Mouse (Mus musculus): ENCODE data around the gene Agtr1a.

Agtr1a gene

DNA sequence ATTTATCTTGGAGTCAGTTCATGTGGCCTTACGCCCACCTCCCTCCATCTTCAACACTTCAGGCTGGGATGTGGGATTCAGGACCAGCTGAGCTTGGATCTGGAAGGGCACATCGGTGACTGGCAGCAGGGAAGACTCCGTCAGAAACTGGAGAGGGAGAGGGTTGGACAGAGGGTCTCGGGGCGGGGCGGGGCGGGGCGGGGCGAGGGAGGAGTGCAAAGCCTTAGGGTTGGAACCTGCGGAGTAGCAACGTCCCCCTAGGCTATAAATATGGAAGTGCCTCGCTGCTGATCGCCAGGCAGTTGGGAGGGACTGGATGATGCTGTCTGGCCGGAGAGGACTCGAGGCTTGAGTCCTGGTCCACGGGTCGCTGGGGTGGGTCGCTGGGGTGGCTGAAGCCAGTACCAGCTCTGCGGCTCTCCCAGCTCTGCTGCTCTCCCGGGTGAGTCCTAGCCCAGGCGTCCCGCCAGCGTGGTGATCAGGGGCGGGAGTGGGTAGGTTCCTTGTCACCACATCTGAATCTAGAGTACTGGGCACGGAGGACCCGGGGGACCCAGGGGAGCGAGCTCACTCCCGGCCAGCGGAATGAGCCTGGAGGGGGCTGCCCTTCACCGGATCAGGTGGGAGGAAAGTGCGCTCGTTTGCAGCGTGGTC, at the start of gene Agtr1a:
TSS of gene Agtr1a (plus strand) at position 294 of the 654 bp plus-strand sequence.
- DNase-seq, result peak; percentile 10 to 22

GRCm38 (mm10) chr13:30310221-30310620, 26.0 kb upstream of the Agtr1a start:
- no peak for DNase-seq

- DNase-seq, result no peak
Observed at GRCm38 (mm10) chr13:30324669-30325346, 11.4 kb upstream of the Agtr1a start.

- DNase-seq, result no peak
Observed at GRCm38 (mm10) chr13:30331061-30331460, 5.2 kb upstream of the Agtr1a start.

GRCm38 (mm10) chr13:30331851-30332250, 4.4 kb upstream of the Agtr1a start:
- no peak for DNase-seq

DNA sequence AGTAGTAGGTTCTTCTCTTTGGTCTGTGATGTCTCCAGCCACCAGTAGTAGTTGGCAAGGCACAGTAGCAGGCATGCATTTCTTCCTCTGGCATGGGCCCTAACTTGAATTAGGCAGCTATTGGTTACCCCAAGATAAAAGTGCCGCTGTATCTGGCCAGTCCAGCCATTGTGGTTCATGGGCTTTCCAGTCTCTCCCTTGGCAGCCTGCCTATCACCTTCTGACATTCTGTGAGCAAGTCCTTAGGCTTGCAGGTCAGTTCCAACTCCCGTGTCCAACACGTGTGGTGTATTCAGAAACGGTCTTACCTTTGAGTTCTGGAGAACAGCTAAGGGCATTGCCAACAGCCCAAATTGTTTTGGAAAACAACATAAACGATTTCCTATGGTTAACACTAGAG, 3.7 kb upstream of the Agtr1a start:
- no peak for DNase-seq

- DNase-seq, result no peak
Observed at GRCm38 (mm10) chr13:30334667-30335066, 1.6 kb upstream of the Agtr1a start.

GRCm38 (mm10) chr13:30336913-30337312, 672 bp downstream of the Agtr1a start:
- no peak for DNase-seq

GRCm38 (mm10) chr13:30337646-30338045, 1.4 kb downstream of the Agtr1a start:
- DNase-seq, result no peak

GRCm38 (mm10) chr13:30338576-30338975, 2.3 kb downstream of the Agtr1a start:
- DNase-seq, result no peak

DNA sequence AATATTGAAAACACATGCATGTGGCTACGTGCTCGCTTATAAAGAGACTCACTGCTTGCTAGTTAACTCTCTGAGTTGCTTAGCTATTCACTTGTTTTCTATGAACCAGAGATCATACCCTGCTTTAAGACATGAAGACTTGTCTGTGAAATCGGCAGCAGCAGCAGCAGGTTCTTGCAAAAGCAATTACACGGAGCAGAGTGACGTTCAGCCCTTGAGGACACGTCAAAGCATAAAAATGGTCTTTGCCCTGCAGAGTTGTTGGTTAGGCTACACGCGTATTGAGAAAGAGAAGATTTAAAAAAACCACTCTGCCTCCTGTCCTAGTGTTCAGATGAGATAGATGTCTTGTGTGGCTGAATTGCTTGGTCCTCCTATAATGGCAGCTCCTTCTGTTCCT, 3.7 kb downstream of the Agtr1a start:
- no peak for DNase-seq

- no peak for DNase-seq
Observed at GRCm38 (mm10) chr13:30341987-30342898, 6.0 kb downstream of the Agtr1a start.

GRCm38 (mm10) chr13:30345427-30345913, 9.2 kb downstream of the Agtr1a start:
- DNase-seq, result no peak

DNA sequence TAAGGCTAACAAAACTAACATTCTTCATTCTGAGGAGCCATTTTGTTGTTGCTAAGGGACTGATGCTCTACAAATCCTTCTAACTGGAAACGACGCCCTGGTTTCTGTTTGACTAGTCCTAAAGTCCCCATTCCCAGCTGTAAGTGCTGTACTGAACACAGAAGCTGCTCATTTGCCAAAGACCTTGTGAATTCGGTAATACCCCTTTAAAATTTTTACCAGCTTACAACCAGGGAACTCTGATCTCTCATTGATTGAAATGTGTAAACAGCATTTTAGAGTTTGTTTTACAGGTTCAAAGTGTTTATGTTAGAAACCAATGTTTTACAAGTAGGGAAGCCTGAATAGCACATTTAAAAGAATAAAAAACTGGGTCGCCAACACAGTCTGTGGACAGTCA, 10.6 kb downstream of the Agtr1a start:
- no peak for DNase-seq

DNA sequence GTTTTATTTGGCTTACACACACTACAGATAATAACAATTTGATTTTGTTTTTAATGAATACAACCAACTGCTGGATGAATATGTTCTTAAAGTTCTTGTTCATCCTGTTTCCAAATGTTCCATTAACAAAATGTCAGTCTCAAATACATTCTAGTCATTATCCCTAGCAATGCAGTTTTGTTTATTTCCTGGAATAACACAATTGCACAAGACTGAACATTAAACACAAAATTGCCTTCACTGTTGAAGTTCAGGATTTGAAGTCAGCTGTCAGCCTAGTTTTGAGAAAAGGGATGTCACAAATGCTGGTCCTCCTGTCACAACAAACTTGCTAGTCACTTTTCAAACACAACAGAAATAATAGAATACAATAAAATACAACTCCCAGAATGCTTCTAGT, 12.1 kb downstream of the Agtr1a start:
- DNase-seq, result no peak

DNA sequence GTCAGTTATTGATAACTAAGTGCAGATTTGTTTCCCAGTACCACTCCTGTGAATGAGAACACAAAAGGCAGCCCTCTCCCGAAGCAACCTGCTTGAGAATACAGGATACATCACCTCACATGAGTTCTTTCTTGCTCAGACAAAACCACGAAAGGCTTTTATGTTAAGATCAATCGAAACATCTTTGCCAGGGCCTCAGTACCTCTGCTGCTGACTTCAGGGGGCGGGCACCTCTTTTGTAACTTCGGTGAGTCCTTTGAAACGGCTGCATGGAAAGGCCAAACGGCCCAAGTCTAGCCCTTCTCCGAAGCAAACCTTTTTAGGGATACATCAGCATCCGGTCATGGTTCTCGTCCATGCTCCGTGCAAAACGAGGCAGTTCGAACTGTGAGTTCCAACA, 15.7 kb downstream of the Agtr1a start:
- DNase-seq, result no peak

- no peak for DNase-seq
Observed at GRCm38 (mm10) chr13:30354991-30355580, 18.8 kb downstream of the Agtr1a start.

DNA sequence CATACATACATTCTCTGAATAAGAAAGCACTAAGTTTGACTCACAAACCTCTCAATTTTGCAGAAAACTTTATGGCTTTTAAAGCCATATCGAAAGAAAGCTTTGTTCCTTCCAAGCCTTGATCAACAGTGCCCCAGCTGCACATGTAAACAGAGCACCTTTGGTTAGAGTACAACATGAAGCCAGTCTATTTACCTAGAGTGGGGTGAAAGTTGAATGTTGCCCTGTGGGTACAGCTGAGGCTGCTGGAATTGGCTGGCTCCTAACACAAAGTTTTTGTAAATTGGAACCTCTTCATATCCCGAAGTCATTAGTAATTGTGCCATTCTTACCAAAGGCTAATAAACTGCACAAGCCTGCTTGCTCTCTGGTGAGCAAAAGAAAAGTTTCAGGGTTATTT, 19.7 kb downstream of the Agtr1a start:
- DNase-seq, result no peak

DNA sequence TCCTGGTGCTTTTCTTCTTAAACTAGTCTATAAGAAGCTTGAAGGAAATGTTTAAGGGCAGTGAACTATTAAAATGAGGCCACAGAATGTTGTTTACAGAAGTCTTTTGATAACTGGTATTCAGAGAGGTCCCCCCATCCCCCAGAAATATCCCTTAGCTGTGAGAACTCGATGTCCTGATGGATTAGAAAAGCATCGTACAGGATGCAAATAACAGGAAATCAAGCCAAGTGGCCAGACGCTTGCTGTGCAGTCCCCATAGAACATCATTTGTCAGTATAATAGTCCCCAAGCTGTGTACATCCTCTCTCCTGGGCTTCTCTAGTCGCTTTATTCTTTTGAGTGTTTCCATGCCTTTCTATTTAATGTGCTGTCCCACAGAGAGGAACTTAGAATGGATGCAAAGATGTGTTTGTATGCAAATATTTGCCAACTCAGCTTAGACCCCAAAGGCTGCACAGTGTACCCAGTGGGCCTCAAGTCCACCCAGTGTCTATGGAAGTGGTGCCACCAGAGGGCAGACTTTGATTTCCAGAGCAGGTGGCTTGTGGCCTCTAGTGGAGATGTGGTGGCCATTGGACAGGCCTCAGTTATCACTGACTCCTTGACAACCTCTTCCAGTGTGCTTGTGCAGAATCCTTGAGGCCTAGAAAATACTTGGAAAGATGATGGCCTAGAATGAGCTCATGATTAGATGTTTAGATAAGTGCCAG, 22.4 kb downstream of the Agtr1a start:
- no peak for DNase-seq

- DNase-seq, result no peak
Observed at GRCm38 (mm10) chr13:30359886-30360285, 23.6 kb downstream of the Agtr1a start.

- DNase-seq, result no peak
Observed at GRCm38 (mm10) chr13:30361002-30361401, 24.8 kb downstream of the Agtr1a start.

DNA sequence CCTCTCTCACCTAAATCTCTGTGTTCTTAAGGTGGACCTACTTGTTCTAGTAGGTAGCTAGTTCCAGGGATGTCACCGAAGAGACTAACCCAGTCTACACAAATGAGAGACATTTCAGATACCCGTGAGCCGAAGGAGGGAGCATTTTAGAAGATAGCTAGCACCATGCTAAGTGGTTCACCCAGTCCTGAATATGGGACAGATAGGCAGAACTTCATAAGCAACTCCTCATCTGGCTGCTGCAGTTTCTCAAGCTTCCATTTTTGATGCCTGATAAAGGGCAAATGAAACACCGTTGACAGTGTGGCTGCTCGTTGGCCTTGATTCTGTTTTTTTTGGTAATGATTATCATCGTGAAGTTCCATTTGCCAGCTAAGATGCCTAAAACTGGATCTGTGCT, 25.8 kb downstream of the Agtr1a start:
- DNase-seq, result no peak
